Mouse (Mus musculus) brain, adult 2 months (tissue): ENCODE results near the gene Ift20.

Experiments
- DNase-seq: peaks from one replicate; pipeline ENCODE4 v3.0.0; 2011; ENCODE audit warnings: low read depth, low spot score

Gene Ift20

GRCm38 (mm10) chr11:78536080-78536689 lies at the start of gene Ift20, which contains the start of gene Tnfaip1:
Gene Ift20, plus strand, starts transcription at chr11:78536361.
Gene Tnfaip1, minus strand, starts transcription at chr11:78536332.
- DNase-seq, result peak; percentile 100

- DNase-seq, result peak; percentile 80
These were observed 48.0 kb upstream of the Ift20 start for GRCm38 (mm10) chr11:78488168-78488567.

- DNase-seq, result peak; percentile 92
These were observed 45.4 kb upstream of the Ift20 start for GRCm38 (mm10) chr11:78490781-78491241.

DNA sequence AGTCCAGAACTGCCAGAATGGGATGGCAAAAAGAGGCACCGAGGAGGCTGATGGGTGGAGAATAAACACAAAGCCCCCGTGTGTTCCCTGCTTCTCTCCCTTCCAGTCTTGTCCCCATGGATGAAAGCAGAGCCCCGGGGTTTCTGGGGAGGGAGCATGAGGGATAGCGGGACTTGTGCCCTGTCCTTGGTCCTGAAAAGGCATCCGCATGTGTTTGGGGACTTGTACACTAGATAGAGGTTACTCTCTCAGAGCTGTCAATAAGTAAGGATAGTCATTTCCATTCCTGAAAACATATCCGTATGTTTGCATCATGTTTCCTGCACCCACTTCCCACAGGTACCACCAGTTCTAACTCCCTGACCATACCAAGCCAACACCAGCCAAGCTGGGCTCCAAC lies 40.3 kb upstream of the Ift20 start:
- no peak for DNase-seq

DNA sequence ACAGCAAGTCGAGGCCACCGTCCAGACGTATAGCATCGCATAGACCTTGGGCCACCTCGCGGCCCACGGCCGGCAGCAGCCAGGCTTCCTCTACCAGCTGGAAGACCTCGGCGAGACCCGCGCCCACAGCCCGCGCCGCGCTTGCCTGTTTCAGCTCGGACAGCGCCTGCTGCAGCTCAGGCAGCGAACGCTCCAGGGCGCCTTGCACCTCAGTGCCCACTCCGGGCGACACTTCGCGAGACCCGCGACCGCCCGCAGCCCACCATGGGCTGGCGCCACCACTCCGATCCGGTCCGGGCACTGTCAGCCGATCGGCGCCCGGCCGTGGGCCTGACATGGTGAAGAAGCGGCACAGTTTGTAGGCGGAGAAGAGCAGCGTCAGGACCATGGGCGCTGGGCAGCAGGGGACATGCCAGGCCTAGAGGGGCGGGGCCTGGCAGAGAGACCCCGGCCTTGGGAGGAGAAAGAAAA lies 39.1 kb upstream of the Ift20 start:
- peak; percentile 61 for DNase-seq

GRCm38 (mm10) chr11:78497544-78498522 lies 38.3 kb upstream of the Ift20 start, which contains the start of gene Sarm1:
Gene Sarm1, minus strand, starts transcription at chr11:78497754.
- DNase-seq, result peak; percentile 99

- DNase-seq, result no peak
These were observed 37.2 kb upstream of the Ift20 start, which contains the start of gene Vtn for GRCm38 (mm10) chr11:78499004-78499403. Gene Vtn, plus strand, starts transcription at chr11:78499091.

DNA sequence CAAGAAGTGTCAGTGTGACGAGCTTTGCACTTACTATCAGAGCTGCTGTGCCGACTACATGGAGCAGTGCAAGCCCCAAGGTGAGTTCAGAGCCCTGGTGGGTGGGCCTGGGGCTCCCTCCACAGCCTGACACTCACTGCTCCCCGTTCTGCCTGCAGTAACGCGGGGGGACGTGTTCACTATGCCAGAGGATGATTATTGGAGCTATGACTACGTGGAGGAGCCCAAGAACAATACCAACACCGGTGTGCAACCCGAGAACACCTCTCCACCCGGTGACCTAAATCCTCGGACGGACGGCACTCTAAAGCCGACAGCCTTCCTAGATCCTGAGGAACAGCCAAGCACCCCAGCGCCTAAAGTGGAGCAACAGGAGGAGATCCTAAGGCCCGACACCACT lies 36.6 kb upstream of the Ift20 start:
- no peak for DNase-seq

DNA sequence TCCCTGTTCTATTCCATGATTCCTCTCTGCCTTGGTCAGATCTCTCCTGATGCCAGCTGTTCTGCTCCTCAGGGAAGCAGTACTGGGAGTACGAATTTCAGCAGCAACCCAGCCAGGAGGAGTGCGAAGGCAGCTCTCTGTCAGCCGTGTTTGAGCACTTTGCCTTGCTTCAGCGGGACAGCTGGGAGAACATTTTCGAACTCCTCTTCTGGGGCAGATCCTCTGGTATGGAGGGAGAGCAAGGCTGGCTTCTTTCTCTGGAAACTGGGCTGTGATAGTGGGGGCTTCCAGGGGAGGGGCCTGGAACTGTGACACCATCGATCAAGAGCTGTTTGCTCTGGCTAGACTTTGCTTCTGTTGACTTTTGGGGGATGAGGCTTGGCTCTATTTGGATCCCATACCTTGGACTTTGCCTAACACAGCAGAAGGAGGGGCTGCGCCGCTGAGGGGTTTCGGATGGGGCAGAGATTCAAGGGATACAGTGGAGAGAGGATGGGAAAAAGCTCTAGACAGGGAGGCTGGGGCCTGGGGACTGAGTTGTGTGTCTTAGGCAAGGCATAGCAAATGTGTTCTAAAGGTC lies 35.4 kb upstream of the Ift20 start:
- no peak for DNase-seq

- no peak for DNase-seq
These were observed 34.6 kb upstream of the Ift20 start for GRCm38 (mm10) chr11:78501529-78501928.

- peak; percentile 96 for DNase-seq
These were observed 33.1 kb upstream of the Ift20 start, which contains the start of gene Sebox for GRCm38 (mm10) chr11:78502909-78503650. Gene Sebox, plus strand, starts transcription at chr11:78503447.

GRCm38 (mm10) chr11:78505430-78505829 lies 30.7 kb upstream of the Ift20 start:
- DNase-seq, result no peak

- peak; percentile 48 for DNase-seq
These were observed 27.0 kb upstream of the Ift20 start for GRCm38 (mm10) chr11:78509148-78509547.

DNA sequence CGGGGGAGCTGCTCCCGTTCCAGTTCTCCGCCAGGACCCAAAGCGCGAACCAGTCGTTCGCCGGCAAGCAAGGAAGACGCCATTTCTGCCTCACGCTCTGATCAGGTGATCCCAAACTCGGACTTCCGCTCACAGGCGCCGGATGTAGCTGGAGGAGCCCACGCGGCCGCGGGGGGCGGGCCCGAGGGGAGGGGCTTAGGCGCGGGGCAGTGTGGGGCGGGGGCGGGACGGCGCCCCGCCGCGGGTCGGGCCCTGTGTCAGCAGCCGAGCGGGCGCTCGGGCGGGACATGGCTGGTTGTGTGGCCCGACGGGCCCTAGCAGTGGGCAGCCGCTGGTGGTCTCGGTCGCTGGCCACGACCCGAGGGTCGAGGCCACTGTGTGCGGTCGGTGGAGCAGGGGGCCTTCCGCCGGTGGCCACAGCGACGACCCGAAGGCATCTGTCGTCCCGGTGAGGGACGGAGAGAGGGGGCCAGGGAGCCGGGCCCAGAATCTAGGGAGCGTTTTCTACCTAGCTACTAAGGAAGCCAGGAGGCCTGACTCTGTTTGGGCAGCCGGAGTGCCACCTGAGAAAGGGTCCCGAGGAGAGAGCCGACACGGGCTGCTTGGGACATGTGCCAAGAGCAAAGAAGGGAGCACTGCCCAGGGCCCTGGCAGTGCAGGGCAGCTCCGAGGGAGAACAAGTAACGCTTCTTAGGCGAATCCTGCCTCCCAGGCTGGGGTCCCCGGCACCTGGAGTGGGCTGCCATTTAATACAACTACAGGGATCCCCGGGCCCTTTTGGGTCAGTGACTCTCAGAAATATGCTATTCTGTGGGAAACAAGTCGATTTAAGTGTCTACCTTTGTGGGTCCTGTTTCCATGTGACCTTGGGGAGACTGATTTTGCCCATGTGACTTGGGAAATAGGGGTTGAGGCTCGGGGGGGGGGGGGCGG lies 23.9 kb upstream of the Ift20 start, which contains the start of the genes Tmem199 and Poldip2:
Gene Tmem199, minus strand, starts transcription at position 148 of the 933 bp plus-strand sequence.
Gene Poldip2, plus strand, starts transcription at position 169 of the 933 bp plus-strand sequence.
- DNase-seq, result peak; percentile 97

GRCm38 (mm10) chr11:78513106-78513790 lies 22.9 kb upstream of the Ift20 start:
- peak; percentile 73 for DNase-seq

DNA sequence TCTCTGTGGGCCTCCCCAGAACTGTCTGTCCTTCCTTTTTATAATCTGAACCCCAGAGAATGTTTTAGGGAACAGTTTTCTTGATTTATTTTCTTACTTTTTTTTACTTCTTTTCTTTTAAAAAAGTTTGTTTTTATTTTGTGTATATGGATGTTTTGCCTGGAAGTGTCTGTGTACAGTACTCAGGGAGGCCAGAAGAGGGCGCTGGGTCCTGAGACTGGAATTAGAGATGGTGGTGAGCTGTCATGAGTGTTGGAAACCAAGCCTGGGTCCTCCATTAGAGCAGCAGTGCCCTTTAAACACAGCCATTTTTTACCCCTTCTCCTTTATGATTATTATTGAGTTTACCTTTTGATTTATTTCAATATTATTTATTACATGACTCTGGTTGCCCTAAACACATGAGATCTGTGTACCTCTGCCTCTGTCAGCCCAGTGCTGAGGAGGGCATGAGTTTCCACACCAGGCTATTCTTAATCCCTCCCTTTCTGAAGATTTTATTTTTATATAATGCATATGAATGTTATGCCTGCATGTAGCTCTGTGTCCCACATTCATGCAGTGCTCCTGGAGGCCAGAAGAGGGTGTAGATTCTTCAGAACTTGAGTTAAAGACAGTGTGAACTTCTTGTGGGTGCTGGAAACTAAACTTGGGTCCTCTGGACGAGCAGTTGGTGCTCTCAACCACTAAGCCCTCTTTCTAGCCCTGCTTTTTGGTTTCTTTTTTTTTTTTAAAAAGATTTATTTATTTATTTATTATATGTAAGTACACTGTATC lies 20.4 kb upstream of the Ift20 start:
- DNase-seq, result no peak

- no peak for DNase-seq
These were observed 17.2 kb upstream of the Ift20 start for GRCm38 (mm10) chr11:78518931-78519330.

DNA sequence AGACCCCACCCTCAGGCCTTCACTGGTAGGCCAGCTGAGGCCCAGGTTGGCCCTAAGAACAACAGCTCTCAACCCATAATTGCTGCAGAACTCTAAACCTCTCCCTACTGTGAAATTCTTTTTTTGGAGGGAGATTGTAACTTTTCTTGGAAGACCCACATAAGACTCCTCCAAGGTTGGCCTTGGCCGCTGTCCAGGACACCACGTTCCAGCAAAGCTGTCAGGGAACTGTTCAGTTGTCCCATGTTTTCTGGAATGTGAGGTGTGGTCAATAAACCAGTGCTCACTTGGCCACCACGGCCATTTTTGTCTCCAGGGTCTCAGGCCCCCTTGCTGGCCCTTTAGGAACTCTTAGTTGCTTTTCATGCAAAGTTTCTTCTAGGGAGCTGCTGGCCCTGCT lies 14.3 kb upstream of the Ift20 start:
- DNase-seq, result no peak
